In the genomic region with DNA sequence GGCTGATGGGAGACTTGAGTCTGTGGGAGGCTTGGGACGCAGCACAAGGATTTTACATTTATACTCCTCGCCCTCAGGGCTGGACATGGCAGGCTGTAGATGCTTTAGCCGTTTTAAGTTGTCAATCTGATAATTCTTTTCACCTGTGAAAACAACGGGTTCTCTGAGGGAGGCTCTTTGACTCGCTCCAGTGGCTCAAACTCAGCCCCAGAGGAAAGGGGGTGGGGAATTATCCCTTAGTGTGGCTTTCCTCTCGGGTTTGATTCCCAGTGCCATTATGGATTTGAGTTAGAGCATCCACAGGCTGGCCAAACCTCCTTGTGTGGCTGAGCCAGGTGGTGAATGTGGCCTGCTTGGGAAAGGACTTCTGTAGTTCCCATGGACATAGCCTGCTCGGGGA, we compare ENCODE assay signal across 27 mouse cellular contexts. TPM values are rescaled to one million over a fixed set of nuclear protein-coding genes. Genes with fewer than 3 reads are reported as not detected.
DNase-seq lines count a peak whose midpoint lies in the region; ATAC-seq lines count a peak whose summit lies in the region.
"Had no signal": no experiment of that assay in that cellular context is flagged by ENCODE, and none has a peak within 500 bp of the region (broad histone marks: within the 10 kb centered on the region; RNA-seq: fewer than 3 reads in every experiment).

No protein-coding gene starts in this region.

- WGBS in hindbrain, embryonic 10.5 days, result 39% methylated on average over 7 of the region's 7 CpGs
- WGBS in hindbrain, embryonic 14.5 days, result 38% methylated on average over 7 of the region's 7 CpGs
- WGBS in midbrain, embryonic 10.5 days, result 35% methylated on average over 7 of the region's 7 CpGs
- WGBS in midbrain, embryonic 14.5 days, result 28% methylated on average over 7 of the region's 7 CpGs
- WGBS in embryonic facial prominence, embryonic 10.5 days, result 14% methylated on average over 7 of the region's 7 CpGs
- 26% methylated on average over 7 of the region's 7 CpGs for WGBS in limb, embryonic 10.5 days
- 60% methylated on average over 7 of the region's 7 CpGs for WGBS in liver, embryonic 11.5 days

- H3K27ac ChIP-seq in hindbrain, embryonic 10.5 days, result peak overlapping the region; percentile 62
- no peak overlapping the region for H3K27ac ChIP-seq in hindbrain, embryonic 14.5 days
- peak overlapping the region; percentile 49; the same call in 1 of the 2 replicates for H3K27ac ChIP-seq in midbrain, embryonic 10.5 days (replicated peaks)
- no peak overlapping the region for H3K27ac ChIP-seq in midbrain, embryonic 14.5 days (replicated peaks; ENCODE audit: low read depth, low read length)
- H3K27ac ChIP-seq in embryonic facial prominence, embryonic 10.5 days (replicated peaks), result peak overlapping the region; percentile 82
- peak overlapping the region; percentile 53; the same call in 1 of the 2 replicates for H3K27ac ChIP-seq in limb, embryonic 10.5 days
- H3K27ac ChIP-seq in liver, embryonic 11.5 days (ENCODE audit: low read depth, low read length), result no peak overlapping the region
- H3K27ac ChIP-seq: heart, embryonic 10.5 days; heart, embryonic 15.5 days; hindbrain, embryonic 12.5 days; layer of hippocampus, adult 2 months; left cerebral cortex, adult 2 months; liver, embryonic 14.5 days; neural tube, embryonic 13.5 days had no signal

- DNase-seq in hindbrain, embryonic 10.5 days (ENCODE audit: low spot score), result peak; percentile 34
- no peak for DNase-seq in hindbrain, embryonic 14.5 days (ENCODE audit: low spot score)
- DNase-seq in midbrain, embryonic 10.5 days (ENCODE audit: low spot score), result peak; percentile 24
- DNase-seq in midbrain, embryonic 14.5 days, result no peak
- DNase-seq in embryonic facial prominence, embryonic 10.5 days (ENCODE audit: low spot score), result peak; percentile 67
- no peak for DNase-seq in limb, embryonic 10.5 days (ENCODE audit: low spot score)
- DNase-seq in spleen, postnatal 36 days (ENCODE audit: low spot score in 2 of 2), result no peak
- DNase-seq in liver, embryonic 11.5 days (ENCODE audit: low spot score), result no peak
- DNase-seq: adrenal gland, postnatal 25 days; cerebellum, adult 11-12 months; gastrocnemius, postnatal 25 days; heart, adult 11 months; kidney, postnatal 10 days; lung, adult 2 months; lung, postnatal 10 days had no signal

- no peak overlapping the region for H3K4me2 ChIP-seq in hindbrain, embryonic 14.5 days (replicated peaks)
- no peak overlapping the region for H3K4me2 ChIP-seq in midbrain, embryonic 14.5 days (ENCODE audit: low read length)
- H3K4me2 ChIP-seq in liver, embryonic 11.5 days, result no peak overlapping the region
- H3K4me2 ChIP-seq: heart, embryonic 15.5 days; hindbrain, embryonic 12.5 days; midbrain, embryonic 11.5 days; neural tube, embryonic 13.5 days had no signal

- no peaks in the 10 kb centered on the region for H3K9me3 ChIP-seq in hindbrain, embryonic 10.5 days
- no peaks in the 10 kb centered on the region for H3K9me3 ChIP-seq in hindbrain, embryonic 14.5 days (ENCODE audit: control insufficient read depth, low read length)
- no peaks in the 10 kb centered on the region for H3K9me3 ChIP-seq in midbrain, embryonic 10.5 days (replicated peaks)
- no peaks in the 10 kb centered on the region for H3K9me3 ChIP-seq in midbrain, embryonic 14.5 days (ENCODE audit: control insufficient read depth, low read length)
- H3K9me3 ChIP-seq in embryonic facial prominence, embryonic 10.5 days, result no peaks in the 10 kb centered on the region
- no peaks in the 10 kb centered on the region for H3K9me3 ChIP-seq in limb, embryonic 10.5 days (replicated peaks)
- no peaks in the 10 kb centered on the region for H3K9me3 ChIP-seq in liver, embryonic 11.5 days (ENCODE audit: control insufficient read depth, low read length)
- H3K9me3 ChIP-seq: heart, embryonic 10.5 days; heart, embryonic 15.5 days; hindbrain, embryonic 12.5 days; neural tube, embryonic 13.5 days had no signal

- H3K9ac ChIP-seq in hindbrain, embryonic 14.5 days, result no peak overlapping the region
- H3K9ac ChIP-seq in midbrain, embryonic 14.5 days (replicated peaks; ENCODE audit: low read length), result no peak overlapping the region
- no peak overlapping the region for H3K9ac ChIP-seq in liver, embryonic 11.5 days (ENCODE audit: low read depth, low read length)
- H3K9ac ChIP-seq: heart, embryonic 15.5 days; hindbrain, embryonic 12.5 days; liver, embryonic 14.5 days; neural tube, embryonic 13.5 days had no signal

- H3K4me3 ChIP-seq in hindbrain, embryonic 10.5 days, result no peak overlapping the region
- H3K4me3 ChIP-seq in hindbrain, embryonic 14.5 days (replicated peaks; ENCODE audit: low read length), result no peak overlapping the region
- no peak overlapping the region for H3K4me3 ChIP-seq in midbrain, embryonic 10.5 days
- no peak overlapping the region for H3K4me3 ChIP-seq in midbrain, embryonic 14.5 days (replicated peaks; ENCODE audit: low read depth, low read length)
- H3K4me3 ChIP-seq in embryonic facial prominence, embryonic 10.5 days, result peak overlapping the region; percentile 30
- no peak overlapping the region for H3K4me3 ChIP-seq in limb, embryonic 10.5 days
- H3K4me3 ChIP-seq in liver, embryonic 11.5 days (ENCODE audit: low read depth, low read length), result no peak overlapping the region
- H3K4me3 ChIP-seq: heart, embryonic 10.5 days; heart, embryonic 15.5 days; hindbrain, embryonic 12.5 days; layer of hippocampus, adult 2 months; left cerebral cortex, adult 2 months; myocyte; neural tube, embryonic 13.5 days had no signal

- peaks cover 36% of the 10 kb centered on the region for H3K4me1 ChIP-seq in hindbrain, embryonic 10.5 days (replicated peaks)
- H3K4me1 ChIP-seq in hindbrain, embryonic 14.5 days (replicated peaks; ENCODE audit: control insufficient read depth, insufficient read depth, low read length), result no peaks in the 10 kb centered on the region
- peaks cover 33% of the 10 kb centered on the region for H3K4me1 ChIP-seq in midbrain, embryonic 10.5 days
- peaks cover 2% of the 10 kb centered on the region; the same call in 1 of the 2 replicates for H3K4me1 ChIP-seq in midbrain, embryonic 14.5 days (ENCODE audit: control insufficient read depth, insufficient read depth, low read length)
- peaks cover 52% of the 10 kb centered on the region for H3K4me1 ChIP-seq in embryonic facial prominence, embryonic 10.5 days
- peaks cover 31% of the 10 kb centered on the region for H3K4me1 ChIP-seq in limb, embryonic 10.5 days
- peaks cover 5% of the 10 kb centered on the region; the same call in 1 of the 2 replicates for H3K4me1 ChIP-seq in liver, embryonic 11.5 days (replicated peaks; ENCODE audit: control insufficient read depth, insufficient read depth, low read length)

- peaks cover 5% of the 10 kb centered on the region; the same call in 1 of the 2 replicates for H3K36me3 ChIP-seq in hindbrain, embryonic 10.5 days
- no peaks in the 10 kb centered on the region for H3K36me3 ChIP-seq in hindbrain, embryonic 14.5 days (replicated peaks; ENCODE audit: control insufficient read depth, insufficient read depth)
- H3K36me3 ChIP-seq in midbrain, embryonic 10.5 days, result no peaks in the 10 kb centered on the region
- no peaks in the 10 kb centered on the region for H3K36me3 ChIP-seq in midbrain, embryonic 14.5 days (ENCODE audit: control insufficient read depth, insufficient read depth, low read length)
- H3K36me3 ChIP-seq in embryonic facial prominence, embryonic 10.5 days (replicated peaks), result peaks cover 25% of the 10 kb centered on the region
- H3K36me3 ChIP-seq in limb, embryonic 10.5 days, result peaks cover 22% of the 10 kb centered on the region
- H3K36me3 ChIP-seq in liver, embryonic 11.5 days (ENCODE audit: control insufficient read depth, insufficient read depth, low read length), result no peaks in the 10 kb centered on the region
- H3K36me3 ChIP-seq: hindbrain, embryonic 12.5 days; neural tube, embryonic 13.5 days had no signal

- no peaks in the 10 kb centered on the region; the same call in 1 of the 2 replicates for H3K27me3 ChIP-seq in hindbrain, embryonic 10.5 days (ENCODE audit: insufficient read depth, poor library complexity, severe bottlenecking)
- H3K27me3 ChIP-seq in hindbrain, embryonic 14.5 days (ENCODE audit: control insufficient read depth, insufficient read depth, low read length), result no peaks in the 10 kb centered on the region
- H3K27me3 ChIP-seq in midbrain, embryonic 10.5 days (ENCODE audit: low read depth, poor library complexity, severe bottlenecking), result no peaks in the 10 kb centered on the region
- H3K27me3 ChIP-seq in midbrain, embryonic 14.5 days (ENCODE audit: control insufficient read depth, insufficient read depth, low read length), result no peaks in the 10 kb centered on the region
- H3K27me3 ChIP-seq in embryonic facial prominence, embryonic 10.5 days (replicated peaks; ENCODE audit: low read depth, poor library complexity, severe bottlenecking), result no peaks in the 10 kb centered on the region
- no peaks in the 10 kb centered on the region for H3K27me3 ChIP-seq in limb, embryonic 10.5 days (ENCODE audit: low read depth, poor library complexity, severe bottlenecking)
- H3K27me3 ChIP-seq in liver, embryonic 11.5 days (replicated peaks; ENCODE audit: control insufficient read depth, insufficient read depth, low read length), result no peaks in the 10 kb centered on the region
- H3K27me3 ChIP-seq: heart, embryonic 15.5 days; hindbrain, embryonic 12.5 days had no signal

- ATAC-seq in hindbrain, embryonic 14.5 days (ENCODE audit: low FRiP score), result no peak
- ATAC-seq in midbrain, embryonic 14.5 days (ENCODE audit: low FRiP score, low TSS enrichment), result no peak
- ATAC-seq in liver, embryonic 11.5 days (replicated peaks; ENCODE audit: low FRiP score), result no peak
- ATAC-seq: CD4-positive, CD25-positive, alpha-beta regulatory T cell, adult 4 months; forebrain, embryonic 16.5 days; intestine, embryonic 16.5 days had no signal

RNA-seq across cellular contexts. Expression of gene Itga9, which starts 17.7 kb away (rescaled TPM):
- polyA plus RNA-seq in hindbrain, embryonic 10.5 days (2016; fragmentation: Nextera tagmentation; extraction: Ambion mirVana), result 6.0 and 6.9 TPM in 2 replicates
- polyA plus RNA-seq in hindbrain, embryonic 14.5 days (2014; fragmentation: Nextera tagmentation; extraction: Ambion mirVana), result 2.7 and 4.4 TPM in 2 replicates
- 4.0 and 5.2 TPM in 2 replicates for polyA plus RNA-seq in midbrain, embryonic 10.5 days (2016; fragmentation: Nextera tagmentation; extraction: Ambion mirVana)
- 1.3 and 2.4 TPM in 2 replicates for polyA plus RNA-seq in midbrain, embryonic 14.5 days (2014; fragmentation: Nextera tagmentation; extraction: Ambion mirVana)
- polyA plus RNA-seq in embryonic facial prominence, embryonic 10.5 days (2016; fragmentation: Nextera tagmentation; extraction: Ambion mirVana), result 11.9 and 13.4 TPM in 2 replicates
- 8.8 and 9.3 TPM in 2 replicates for polyA plus RNA-seq in limb, embryonic 10.5 days (2016; fragmentation: Nextera tagmentation; extraction: Ambion mirVana)
- 6.2 and 7.0 TPM in 2 replicates for polyA plus RNA-seq in liver, embryonic 11.5 days (2014; fragmentation: Nextera tagmentation; extraction: Ambion mirVana)

Comparison
In these comparisons a context has a peak if more than half of its experiments do, and no peak if none do; other contexts are left out.
1. DNase-seq: peak in hindbrain, embryonic 10.5 days (single experiment), midbrain, embryonic 10.5 days (single experiment) and embryonic facial prominence, embryonic 10.5 days (single experiment); none in hindbrain, embryonic 14.5 days (single experiment), midbrain, embryonic 14.5 days (single experiment), limb, embryonic 10.5 days (single experiment), spleen, postnatal 36 days (0 of 2) and liver, embryonic 11.5 days (single experiment).
2. H3K27ac ChIP-seq: peak in hindbrain, embryonic 10.5 days (single experiment), midbrain, embryonic 10.5 days (single experiment), embryonic facial prominence, embryonic 10.5 days (single experiment) and limb, embryonic 10.5 days (single experiment); none in hindbrain, embryonic 14.5 days (single experiment), midbrain, embryonic 14.5 days (single experiment) and liver, embryonic 11.5 days (single experiment).